Mouse (Mus musculus) kidney, embryonic 16.5 days (tissue): ENCODE measurements around the gene Dnm2. TPM values are rescaled to one million over a fixed set of nuclear protein-coding genes. Genes with fewer than 3 reads are reported as not detected.
A peak's percentile ranks its signal among the peaks of the same experiment; 100 is the strongest.

Source experiments
- ATAC-seq: fragments of 200-750 bp; cut with Nextera tagmentation; 2 replicates; pipeline ENCODE4 v1.8.0; 2017; ENCODE audit warnings: moderate TSS enrichment; ENCODE audit not compliant: low FRiP score, low TSS enrichment
- H3K27ac ChIP-seq: fragments of 300-500 bp; sonication (generic); 2 replicates; pipeline ENCODE4 v1.5.1; 2014; ENCODE audit warnings: low read length
- H3K27me3 ChIP-seq: fragments of 300-500 bp; sonication (generic); 2 replicates; pipeline ENCODE4 v1.6.1; 2014; ENCODE audit warnings: low read length, control low read depth, mixed read lengths; ENCODE audit not compliant: insufficient read depth
- H3K36me3 ChIP-seq: fragments of 300-500 bp; sonication (generic); 2 replicates; pipeline ENCODE4 v1.6.1; 2014; ENCODE audit warnings: low read length, control low read depth, mixed read lengths; ENCODE audit not compliant: insufficient read depth
- H3K4me1 ChIP-seq: fragments of 300-500 bp; sonication (generic); 2 replicates; pipeline ENCODE4 v1.6.1; 2014; ENCODE audit warnings: low read length, control low read depth, mixed read lengths; ENCODE audit not compliant: insufficient read depth
- H3K4me2 ChIP-seq: fragments of 300-500 bp; sonication (generic); replicated peaks from 2 replicates; pipeline ENCODE4 v1.6.1; 2014; ENCODE audit warnings: low read depth, low read length
- H3K4me3 ChIP-seq: fragments of 300-500 bp; sonication (generic); 2 replicates; pipeline ENCODE4 v1.5.1; 2014; ENCODE audit warnings: mild to moderate bottlenecking, low read length
- H3K9ac ChIP-seq: fragments of 300-500 bp; sonication (generic); replicated peaks from 2 replicates; pipeline ENCODE4 v1.6.1; 2014; ENCODE audit warnings: low read length
- H3K9me3 ChIP-seq: fragments of 300-500 bp; sonication (generic); 2 replicates; pipeline ENCODE4 v1.6.1; 2016; ENCODE audit warnings: low read length, control low read depth
- WGBS: fragments of 180-500 bp; shearing (Covaris S2); extraction: QIAGEN DNeasy Blood & Tissue Kit; methylation state at CpG from one replicate; pipeline ENCODE4 v1.1.7; 2014; 5-methylcytosine and 5-hydroxymethylcytosine counted together
- polyA plus RNA-seq: library from polyadenylated mRNA; unstranded; fragments of >200 nt; fragmentation: Nextera tagmentation; extraction: Ambion mirVana; gene quantifications from 2 replicates; pipeline ENCODE4 v1.2.1, GENCODE M21; 2015

The Dnm2 gene
- 85.7 and 92.4 TPM in 2 replicates for polyA plus RNA-seq

GRCm38 (mm10) chr9:21424631-21425555 lies at the start of gene Dnm2:
TSS of gene Dnm2 (plus strand) at chr9:21424908.
- Histone ChIP-seq H3K27ac (peak within 1 kb of the TSS; percentile 89), H3K4me1 (peaks cover 22% of the 10 kb centered on the region), H3K9ac (peak within 1 kb of the TSS; percentile 87), H3K4me3 (peak within 1 kb of the TSS; percentile 97), H3K9me3 (no peaks in the 10 kb centered on the region), H3K36me3 (peaks cover 15% of the 10 kb centered on the region), H3K4me2 (peak within 1 kb of the TSS; percentile 90), H3K27me3 (no peaks in the 10 kb centered on the region)
- ATAC-seq: peak; percentile 99
- WGBS: under 1% methylated on average over 82 of the region's 82 CpGs

GRCm38 (mm10) chr9:21379195-21379594 lies 45.5 kb upstream of the Dnm2 start:
- H3K4me1 ChIP-seq: peaks cover 2% of the 10 kb centered on the region; the same call in 1 of the 2 replicates

DNA sequence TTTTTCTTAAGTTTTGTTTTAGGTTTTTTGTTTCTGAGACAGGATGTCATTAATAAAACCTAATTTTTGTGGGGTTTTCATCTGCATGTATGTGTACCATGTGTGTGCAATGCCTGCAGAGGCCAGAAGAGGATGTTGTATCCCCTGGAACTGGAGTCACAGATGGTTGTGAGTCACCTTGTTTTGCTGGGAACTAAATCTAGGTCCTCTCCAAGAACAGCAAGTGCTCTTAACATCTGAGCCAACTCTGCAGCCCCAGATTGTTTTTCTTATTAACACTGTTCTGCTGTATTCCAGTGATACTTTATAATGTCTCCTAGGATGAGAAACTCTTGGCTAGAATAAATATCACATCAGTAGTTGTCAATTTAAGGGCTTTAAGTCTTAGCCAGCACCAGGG lies 43.8 kb upstream of the Dnm2 start:
- H3K27me3 ChIP-seq: no peaks in the 10 kb centered on the region
- H3K4me2 ChIP-seq: no peak overlapping the region
- peaks cover 5% of the 10 kb centered on the region; the same call in 1 of the 2 replicates for H3K36me3 ChIP-seq
- no peak overlapping the region for H3K9ac ChIP-seq
- H3K9me3 ChIP-seq: no peaks in the 10 kb centered on the region
- ATAC-seq: no peak
- no peak overlapping the region for H3K27ac ChIP-seq
- H3K4me3 ChIP-seq: no peak overlapping the region
- H3K4me1 ChIP-seq: 0 out of 2 replicates have a peak, but pooled peaks cover 2% of the 10 kb centered on the region

More at GRCm38 (mm10) chr9:21379195-21379594, 45.5 kb upstream of the Dnm2 start:
- WGBS: 86% methylated on average over 3 of the region's 3 CpGs
- Histone ChIP-seq H3K27ac (no peak overlapping the region), H3K9ac (no peak overlapping the region), H3K27me3 (no peaks in the 10 kb centered on the region), H3K4me2 (no peak overlapping the region), H3K9me3 (no peaks in the 10 kb centered on the region), H3K36me3 (peaks cover 5% of the 10 kb centered on the region; the same call in 1 of the 2 replicates), H3K4me3 (no peak overlapping the region)
- ATAC-seq: no peak

DNA sequence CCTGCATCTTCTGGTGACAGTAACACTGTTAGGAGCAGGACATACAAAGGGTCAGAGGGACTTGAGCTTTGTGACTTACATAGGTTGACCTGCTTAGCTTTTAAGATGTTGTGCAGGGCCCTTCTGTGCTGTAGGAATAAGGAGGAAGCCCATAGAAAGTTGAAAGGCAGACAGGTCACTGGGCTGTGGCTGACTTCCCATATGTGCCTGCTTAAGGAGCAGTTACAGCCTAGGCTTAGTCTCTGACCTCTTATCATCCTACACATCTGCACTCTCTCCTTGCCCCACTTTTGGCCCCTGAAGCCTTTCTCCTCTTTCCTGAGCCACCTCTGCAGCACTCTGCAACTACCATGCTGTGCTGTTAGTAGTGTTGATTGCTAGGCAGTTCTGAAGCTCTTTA lies 40.7 kb upstream of the Dnm2 start:
- H3K4me2 ChIP-seq: no peak overlapping the region
- no peak overlapping the region for H3K4me3 ChIP-seq
- no peaks in the 10 kb centered on the region for H3K9me3 ChIP-seq
- peaks cover 12% of the 10 kb centered on the region for H3K36me3 ChIP-seq
- ATAC-seq: no peak
- no peak overlapping the region for H3K9ac ChIP-seq
- H3K4me1 ChIP-seq: 0 out of 2 replicates have a peak, but pooled peaks cover 2% of the 10 kb centered on the region
- no peaks in the 10 kb centered on the region for H3K27me3 ChIP-seq
- H3K27ac ChIP-seq: no peak overlapping the region

- 87% methylated on average over 10 of the region's 10 CpGs for WGBS
- no peaks in the 10 kb centered on the region for H3K4me1 ChIP-seq
- H3K9me3 ChIP-seq: no peaks in the 10 kb centered on the region
- H3K9ac ChIP-seq: no peak overlapping the region
- no peaks in the 10 kb centered on the region for H3K27me3 ChIP-seq
- no peak overlapping the region for H3K4me2 ChIP-seq
- H3K27ac ChIP-seq: no peak overlapping the region
- ATAC-seq: no peak
- peaks cover 95% of the 10 kb centered on the region for H3K36me3 ChIP-seq
- no peak overlapping the region for H3K4me3 ChIP-seq
Measured at GRCm38 (mm10) chr9:21392646-21393175, 32.0 kb upstream of the Dnm2 start.

- Histone ChIP-seq H3K27me3 (no peaks in the 10 kb centered on the region), H3K36me3 (peaks cover 93% of the 10 kb centered on the region), H3K4me2 (no peak overlapping the region), H3K9ac (no peak overlapping the region), H3K4me3 (no peak overlapping the region), H3K27ac (no peak overlapping the region), H3K9me3 (no peaks in the 10 kb centered on the region), H3K4me1 (no peaks in the 10 kb centered on the region)
- ATAC-seq: no peak
- WGBS: 78% methylated on average over 3 of the region's 3 CpGs
Measured at GRCm38 (mm10) chr9:21395692-21396091, 29.0 kb upstream of the Dnm2 start.

- 95% methylated on average over 3 of the region's 3 CpGs for WGBS
Measured at GRCm38 (mm10) chr9:21397170-21397569, 27.5 kb upstream of the Dnm2 start.

GRCm38 (mm10) chr9:21401042-21401441 lies 23.7 kb upstream of the Dnm2 start:
- no peaks in the 10 kb centered on the region for H3K9me3 ChIP-seq
- H3K4me1 ChIP-seq: no peaks in the 10 kb centered on the region
- H3K36me3 ChIP-seq: peaks cover 85% of the 10 kb centered on the region
- WGBS: 90% methylated on average over 9 of the region's 9 CpGs
- ATAC-seq: no peak
- no peak overlapping the region for H3K4me2 ChIP-seq
- H3K27me3 ChIP-seq: no peaks in the 10 kb centered on the region
- H3K4me3 ChIP-seq: no peak overlapping the region
- H3K27ac ChIP-seq: no peak overlapping the region
- H3K9ac ChIP-seq: no peak overlapping the region

More at GRCm38 (mm10) chr9:21397170-21397569, 27.5 kb upstream of the Dnm2 start:
- H3K27ac ChIP-seq: no peak overlapping the region
- no peak overlapping the region for H3K4me3 ChIP-seq
- H3K36me3 ChIP-seq: peaks cover 88% of the 10 kb centered on the region
- H3K9me3 ChIP-seq: no peaks in the 10 kb centered on the region
- no peaks in the 10 kb centered on the region for H3K27me3 ChIP-seq
- no peak overlapping the region for H3K4me2 ChIP-seq
- ATAC-seq: no peak
- no peaks in the 10 kb centered on the region for H3K4me1 ChIP-seq
- H3K9ac ChIP-seq: no peak overlapping the region

GRCm38 (mm10) chr9:21402764-21403253 lies 21.9 kb upstream of the Dnm2 start:
- WGBS: 85% methylated on average over 11 of the region's 11 CpGs
- Histone ChIP-seq H3K27ac (no peak overlapping the region), H3K9me3 (no peaks in the 10 kb centered on the region), H3K4me2 (no peak overlapping the region), H3K27me3 (no peaks in the 10 kb centered on the region), H3K9ac (no peak overlapping the region), H3K36me3 (peaks cover 78% of the 10 kb centered on the region), H3K4me3 (no peak overlapping the region), H3K4me1 (no peaks in the 10 kb centered on the region)
- ATAC-seq: no peak

- 93% methylated on average over 5 of the region's 5 CpGs for WGBS
- Histone ChIP-seq H3K4me3 (no peak overlapping the region), H3K9me3 (no peaks in the 10 kb centered on the region), H3K4me1 (no peaks in the 10 kb centered on the region), H3K9ac (no peak overlapping the region), H3K27ac (no peak overlapping the region), H3K4me2 (no peak overlapping the region), H3K36me3 (peaks cover 70% of the 10 kb centered on the region), H3K27me3 (no peaks in the 10 kb centered on the region)
- no peak for ATAC-seq
Measured at GRCm38 (mm10) chr9:21403745-21404144, 21.0 kb upstream of the Dnm2 start.
